Mouse (Mus musculus) ES-Bruce4 (cell line): Measurements from ENCODE around the gene Ranbp17.

Experiments
- CTCF ChIP-seq: IDR thresholded peaks from one replicate; pipeline ENCODE4 v1.8.1; 2011; ENCODE audit warnings: low read depth, low read length
- POLR2A ChIP-seq: IDR thresholded peaks from one replicate; pipeline ENCODE4 v1.8.1; 2011; ENCODE audit warnings: low read length; ENCODE audit not compliant: insufficient read depth

DNA sequence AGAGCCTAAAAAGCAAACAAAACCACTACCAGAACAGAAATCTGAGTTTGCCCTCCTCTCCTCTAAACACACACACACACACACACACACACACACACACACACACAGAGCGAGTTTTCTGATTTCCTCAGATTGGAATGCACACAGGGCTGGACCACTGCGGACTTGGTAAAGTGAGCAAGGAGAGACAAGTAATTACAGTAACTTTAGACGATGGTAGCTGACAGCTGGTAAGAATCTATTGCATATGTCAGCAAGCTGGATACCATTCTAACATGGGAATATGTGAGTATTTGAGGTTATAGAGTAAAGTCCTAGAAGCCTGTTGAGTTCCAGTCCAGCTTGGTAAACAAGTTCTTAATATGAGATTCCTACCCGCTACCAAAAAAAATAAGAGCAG, 204.0 kb downstream of the Ranbp17 start:
- TF ChIP-seq CTCF (no peak), POLR2A (no peak)
